Mouse (Mus musculus) activated CD4-positive, CD25-positive, alpha-beta regulatory T cell, adult 9 weeks (primary cell): ENCODE data around the gene Gm3633. TPM values are rescaled to one million over a fixed set of nuclear protein-coding genes. Genes with fewer than 3 reads are reported as not detected.

Source experiments
- polyA plus RNA-seq: library from polyadenylated mRNA; unstranded; fragments of 100-300 nt; shearing (Covaris generic); gene quantifications from one replicate; pipeline ENCODE4 v1.2.1, GENCODE M21; 2017

Gene Gm3633
- not detected for polyA plus RNA-seq

DNA sequence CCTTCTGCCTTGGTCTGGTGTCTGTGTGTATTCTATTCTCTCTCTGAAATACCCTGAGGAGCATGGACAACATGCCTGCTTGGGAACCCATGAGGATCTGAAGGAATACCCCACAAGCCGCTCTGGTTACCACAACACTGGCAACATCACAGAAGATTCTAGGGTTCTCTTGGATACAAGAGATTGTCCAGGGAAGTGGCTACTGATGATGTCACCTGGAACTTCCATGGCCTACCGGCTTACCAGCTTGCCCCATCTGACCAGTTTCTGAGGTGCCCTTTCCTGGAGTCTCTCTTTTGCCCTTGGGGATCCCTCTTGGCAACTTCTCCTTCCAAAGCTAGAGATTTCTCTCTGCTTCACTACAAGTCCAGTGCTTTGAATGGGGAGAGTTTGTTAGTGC is at the start of gene Gm3633:
TSS of gene Gm3633 (minus strand) at position 101 of the 400 bp plus-strand sequence.

DNA sequence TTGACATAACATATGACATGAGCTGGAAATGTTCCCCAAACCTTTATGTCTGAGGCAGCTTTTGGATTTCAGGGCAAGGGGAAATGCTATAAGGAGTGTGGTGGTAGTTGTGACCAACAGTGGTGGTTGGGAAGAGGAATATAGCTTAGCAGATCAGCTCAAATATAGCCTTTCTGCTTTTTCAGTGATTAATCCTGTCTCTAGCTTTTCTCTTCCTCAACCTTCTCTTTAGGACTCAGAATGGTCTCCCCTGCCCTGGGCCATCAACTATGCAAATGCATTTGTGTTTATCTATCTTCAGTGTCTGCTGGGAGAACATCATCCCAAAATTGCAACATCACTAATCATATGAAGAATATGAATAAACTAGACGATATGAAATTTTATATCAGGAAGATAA is 13.9 kb upstream of the Gm3633 start, which contains the start of gene Gm10378:
TSS of gene Gm10378 (plus strand) at position 301 of the 400 bp plus-strand sequence.

DNA sequence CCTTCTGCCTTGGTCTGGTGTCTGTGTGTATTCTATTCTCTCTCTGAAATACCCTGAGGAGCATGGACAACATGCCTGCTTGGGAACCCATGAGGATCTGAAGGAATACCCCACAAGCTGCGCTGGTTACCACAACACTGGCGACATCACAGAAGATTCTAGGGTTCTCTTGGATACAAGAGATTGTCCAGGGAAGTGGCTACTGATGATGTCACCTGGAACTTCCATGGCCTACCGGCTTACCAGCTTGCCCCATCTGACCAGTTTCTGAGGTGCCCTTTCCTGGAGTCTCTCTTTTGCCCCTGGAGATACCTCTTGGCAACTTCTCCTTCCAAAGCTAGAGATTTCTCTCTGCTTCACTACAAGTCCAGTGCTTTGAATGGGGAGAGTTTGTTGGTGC is 41.9 kb downstream of the Gm3633 start, which contains the start of gene Gm17124:
TSS of gene Gm17124 (minus strand) at position 101 of the 400 bp plus-strand sequence.

Other genes starting within 250 kb of the Gm3633 start
- gene Gm8005, start 202.2 kb downstream of the Gm3633 start, polyA plus RNA-seq: not detected
- not detected for gene Gm8011, start 178.0 kb downstream of the Gm3633 start, polyA plus RNA-seq
- not detected for gene Gm8020, start 139.6 kb downstream of the Gm3633 start, polyA plus RNA-seq
- not detected for gene Gm8024, start 117.6 kb downstream of the Gm3633 start, polyA plus RNA-seq
- not detected for gene Gm17124, start 42.0 kb downstream of the Gm3633 start, polyA plus RNA-seq
- gene Gm10378, start 14.0 kb upstream of the Gm3633 start, polyA plus RNA-seq: not detected
- gene Gm3015, start 126.9 kb upstream of the Gm3633 start, polyA plus RNA-seq: not detected
- not detected for gene Gm10377, start 156.1 kb upstream of the Gm3633 start, polyA plus RNA-seq
- not detected for gene Gm21977, start 211.6 kb upstream of the Gm3633 start, polyA plus RNA-seq